Mouse (Mus musculus) embryonic facial prominence, embryonic 14.5 days (tissue): ENCODE data around the gene Aox4. TPM values are rescaled to one million over a fixed set of nuclear protein-coding genes. Genes with fewer than 3 reads are reported as not detected.

ENCODE experiments used
- ATAC-seq: fragments of 200-750 bp; cut with Nextera tagmentation; 2 replicates; pipeline ENCODE4 v1.8.0; 2017; ENCODE audit warnings: low read depth, moderate number of reproducible peaks, moderate TSS enrichment
- DNase-seq: peaks from one replicate; pipeline ENCODE4 v3.0.0-alpha.2; 2015; ENCODE audit warnings: low spot score
- H3K27ac ChIP-seq: fragments of 300-500 bp; sonication (generic); replicated peaks from 2 replicates; pipeline ENCODE4 v1.5.1; 2014; ENCODE audit warnings: low read depth, mild to moderate bottlenecking, low read length, moderate library complexity
- H3K27me3 ChIP-seq: fragments of 300-500 bp; sonication (generic); replicated peaks from 2 replicates; pipeline ENCODE4 v1.6.1; 2014; ENCODE audit warnings: low read length; ENCODE audit not compliant: control insufficient read depth, insufficient read depth
- H3K36me3 ChIP-seq: fragments of 300-500 bp; sonication (generic); 2 replicates; pipeline ENCODE4 v1.6.1; 2014; ENCODE audit warnings: low read length, mixed read lengths; ENCODE audit not compliant: control insufficient read depth, insufficient read depth
- H3K4me1 ChIP-seq: fragments of 300-500 bp; sonication (generic); 2 replicates; pipeline ENCODE4 v1.6.1; 2014; ENCODE audit warnings: antibody characterized with exemption, low read length; ENCODE audit not compliant: control insufficient read depth, insufficient read depth
- H3K4me2 ChIP-seq: fragments of 300-500 bp; sonication (generic); 2 replicates; pipeline ENCODE4 v1.6.1; 2014; ENCODE audit warnings: low read depth, mild to moderate bottlenecking, low read length, moderate library complexity, mixed read lengths
- H3K4me3 ChIP-seq: fragments of 300-500 bp; sonication (generic); 2 replicates; pipeline ENCODE4 v1.5.1; 2014; ENCODE audit warnings: low read depth, mild to moderate bottlenecking, low read length
- H3K9ac ChIP-seq: fragments of 300-500 bp; sonication (generic); 2 replicates; pipeline ENCODE4 v1.6.1; 2014; ENCODE audit warnings: low read depth, mild to moderate bottlenecking, low read length, moderate library complexity, mixed read lengths
- H3K9me3 ChIP-seq: fragments of 300-500 bp; sonication (generic); 2 replicates; pipeline ENCODE4 v1.6.1; 2016; ENCODE audit warnings: low read length; ENCODE audit not compliant: control insufficient read depth
- WGBS: fragments of 180-500 bp; shearing (Covaris S2); extraction: QIAGEN DNeasy Blood & Tissue Kit; methylation state at CpG from one replicate; pipeline ENCODE4 v1.1.7; 2014; 5-methylcytosine and 5-hydroxymethylcytosine counted together
- polyA plus RNA-seq: library from polyadenylated mRNA; unstranded; fragments of >200 nt; fragmentation: Nextera tagmentation; extraction: Ambion mirVana; gene quantifications from 2 replicates; pipeline ENCODE4 v1.2.1, GENCODE M21; 2014

Aox4 gene
- 3.9 and 6.6 TPM in 2 replicates for polyA plus RNA-seq

- ATAC-seq: 0 out of 2 replicates have a peak, but pooled peaks have one; percentile 55
- Histone ChIP-seq H3K9me3 (no peaks in the 10 kb centered on the region), H3K4me2 (no peak within 1 kb of the TSS), H3K4me3 (no peak within 1 kb of the TSS), H3K36me3 (no peaks in the 10 kb centered on the region), H3K4me1 (0 out of 2 replicates have a peak, but pooled peaks cover 4% of the 10 kb centered on the region), H3K27me3 (no peaks in the 10 kb centered on the region), H3K9ac (no peak within 1 kb of the TSS), H3K27ac (no peak within 1 kb of the TSS)
- 67% methylated on average over 17 of the region's 17 CpGs for WGBS
- DNase-seq: peak; percentile 79
These were observed at the start of gene Aox4 for GRCm38 (mm10) chr1:58210203-58210602. Aox4 (plus strand) TSS chr1:58210397.

- ATAC-seq (no peak), DNase-seq (no peak)
These were observed 40.3 kb upstream of the Aox4 start for GRCm38 (mm10) chr1:58169893-58170292.

GRCm38 (mm10) chr1:58188514-58189175, 21.6 kb upstream of the Aox4 start:
- no peaks in the 10 kb centered on the region for H3K9me3 ChIP-seq
- H3K27me3 ChIP-seq: no peaks in the 10 kb centered on the region
- WGBS: 63% methylated on average over 5 of the region's 5 CpGs
- DNase-seq (no peak), ATAC-seq (no peak)
- H3K36me3 ChIP-seq: no peaks in the 10 kb centered on the region
- H3K27ac ChIP-seq: no peak overlapping the region
- no peak overlapping the region for H3K4me3 ChIP-seq
- no peak overlapping the region for H3K4me2 ChIP-seq
- no peak overlapping the region for H3K9ac ChIP-seq
- H3K4me1 ChIP-seq: no peaks in the 10 kb centered on the region

More at GRCm38 (mm10) chr1:58169893-58170292, 40.3 kb upstream of the Aox4 start:
- no peak overlapping the region for H3K4me3 ChIP-seq
- H3K9me3 ChIP-seq: no peaks in the 10 kb centered on the region
- H3K9ac ChIP-seq: no peak overlapping the region
- no peak overlapping the region for H3K4me2 ChIP-seq
- WGBS: 66% methylated on average over 6 of the region's 6 CpGs
- H3K27ac ChIP-seq: no peak overlapping the region
- 0 out of 2 replicates have a peak, but pooled peaks cover 6% of the 10 kb centered on the region for H3K27me3 ChIP-seq
- no peaks in the 10 kb centered on the region for H3K4me1 ChIP-seq
- no peaks in the 10 kb centered on the region for H3K36me3 ChIP-seq

- no peak overlapping the region for H3K9ac ChIP-seq
- 81% methylated on average over 12 of the region's 12 CpGs for WGBS
- ATAC-seq: no peak
These were observed 15.9 kb upstream of the Aox4 start for GRCm38 (mm10) chr1:58194317-58194716.

GRCm38 (mm10) chr1:58194988-58195387, 15.2 kb upstream of the Aox4 start:
- Histone ChIP-seq H3K27ac (no peak overlapping the region), H3K4me1 (peaks cover 6% of the 10 kb centered on the region; the same call in 1 of the 2 replicates), H3K4me3 (no peak overlapping the region), H3K36me3 (no peaks in the 10 kb centered on the region), H3K9ac (no peak overlapping the region), H3K4me2 (no peak overlapping the region), H3K9me3 (no peaks in the 10 kb centered on the region), H3K27me3 (no peaks in the 10 kb centered on the region)
- peak; percentile 12 for DNase-seq
- ATAC-seq: no peak
- 69% methylated on average over 3 of the region's 3 CpGs for WGBS

More at GRCm38 (mm10) chr1:58194317-58194716, 15.9 kb upstream of the Aox4 start:
- Histone ChIP-seq H3K27me3 (no peaks in the 10 kb centered on the region), H3K27ac (no peak overlapping the region), H3K4me3 (no peak overlapping the region), H3K36me3 (no peaks in the 10 kb centered on the region), H3K4me1 (peaks cover 6% of the 10 kb centered on the region; the same call in 1 of the 2 replicates), H3K4me2 (no peak overlapping the region), H3K9me3 (no peaks in the 10 kb centered on the region)
- DNase-seq: no peak

- Histone ChIP-seq H3K9me3 (no peaks in the 10 kb centered on the region), H3K27ac (no peak overlapping the region), H3K27me3 (no peaks in the 10 kb centered on the region), H3K9ac (no peak overlapping the region), H3K36me3 (no peaks in the 10 kb centered on the region), H3K4me2 (0 out of 2 replicates have a peak overlapping the region, but pooled peaks have one; percentile 20), H3K4me3 (no peak overlapping the region), H3K4me1 (peaks cover 6% of the 10 kb centered on the region; the same call in 1 of the 2 replicates)
- no peak for DNase-seq
- 15% methylated on average over 10 of the region's 10 CpGs for WGBS
- ATAC-seq: no peak
These were observed 14.7 kb upstream of the Aox4 start for GRCm38 (mm10) chr1:58195541-58195940.

- no peaks in the 10 kb centered on the region for H3K9me3 ChIP-seq
- ATAC-seq (no peak), DNase-seq (no peak)
- no peaks in the 10 kb centered on the region for H3K27me3 ChIP-seq
- peaks cover 6% of the 10 kb centered on the region; the same call in 1 of the 2 replicates for H3K4me1 ChIP-seq
- 72% methylated on average over 9 of the region's 9 CpGs for WGBS
- no peaks in the 10 kb centered on the region for H3K36me3 ChIP-seq
- H3K27ac ChIP-seq: no peak overlapping the region
- no peak overlapping the region for H3K4me3 ChIP-seq
- no peak overlapping the region for H3K4me2 ChIP-seq
- H3K9ac ChIP-seq: no peak overlapping the region
These were observed 13.2 kb upstream of the Aox4 start for GRCm38 (mm10) chr1:58197023-58197422.

GRCm38 (mm10) chr1:58198386-58198785, 11.8 kb upstream of the Aox4 start:
- DNase-seq (no peak), ATAC-seq (no peak)

GRCm38 (mm10) chr1:58212805-58213204, 2.6 kb downstream of the Aox4 start:
- H3K4me1 ChIP-seq: 0 out of 2 replicates have a peak, but pooled peaks cover 8% of the 10 kb centered on the region
- H3K4me2 ChIP-seq: no peak overlapping the region
- ATAC-seq (no peak), DNase-seq (no peak)
- no peak overlapping the region for H3K9ac ChIP-seq
- no peak overlapping the region for H3K4me3 ChIP-seq
- no peaks in the 10 kb centered on the region for H3K27me3 ChIP-seq
- H3K36me3 ChIP-seq: no peaks in the 10 kb centered on the region
- H3K9me3 ChIP-seq: no peaks in the 10 kb centered on the region
- H3K27ac ChIP-seq: no peak overlapping the region
- 86% methylated on average over 7 of the region's 7 CpGs for WGBS

More at GRCm38 (mm10) chr1:58198386-58198785, 11.8 kb upstream of the Aox4 start:
- Histone ChIP-seq H3K36me3 (no peaks in the 10 kb centered on the region), H3K4me1 (peaks cover 6% of the 10 kb centered on the region; the same call in 1 of the 2 replicates), H3K27ac (no peak overlapping the region), H3K4me3 (no peak overlapping the region), H3K27me3 (no peaks in the 10 kb centered on the region), H3K9ac (no peak overlapping the region), H3K4me2 (no peak overlapping the region), H3K9me3 (no peaks in the 10 kb centered on the region)
- 66% methylated on average over 4 of the region's 4 CpGs for WGBS
